Mouse (Mus musculus) small intestine, adult 2 months (tissue): ENCODE measurements around the gene Tmem97.

Experiments used
- CTCF ChIP-seq: fragments of 200-500 bp; IDR thresholded peaks from 2 replicates; pipeline ENCODE4 v1.5.1; 2012; ENCODE audit warnings: low read depth, mild to moderate bottlenecking, control low read depth, inconsistent platforms, low read length, moderate library complexity, mixed read lengths; ENCODE audit not compliant: insufficient replicate concordance, insufficient read length; ENCODE audit errors: extremely low read depth
- POLR2A ChIP-seq: fragments of 200-500 bp; IDR thresholded peaks from 2 replicates; pipeline ENCODE4 v1.6.1; 2012; ENCODE audit warnings: low read depth, mild to moderate bottlenecking, control low read depth, inconsistent platforms, low read length, moderate library complexity

DNA sequence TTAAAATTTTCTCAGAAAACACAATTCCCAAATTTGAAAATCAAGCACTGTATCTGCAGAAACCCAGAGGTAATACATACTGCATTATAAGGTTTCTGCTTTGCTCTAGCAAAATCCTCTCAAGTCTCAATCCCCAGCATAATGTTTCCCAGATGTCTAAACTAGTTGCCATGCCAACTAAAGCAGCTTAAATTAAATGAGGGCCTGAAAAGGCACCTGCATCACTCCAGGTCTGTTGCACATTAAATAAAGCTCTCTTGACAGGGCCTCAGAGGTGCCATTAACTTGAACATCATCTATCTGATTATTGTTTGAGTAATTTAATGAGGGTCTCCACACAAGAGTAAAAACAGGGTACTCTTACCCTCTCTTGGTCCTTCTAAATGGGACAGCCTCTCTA is 46.2 kb upstream of the Tmem97 start:
- TF ChIP-seq CTCF (no peak), POLR2A (no peak)
